Mouse (Mus musculus) liver, embryonic 13.5 days (tissue): Measurements from ENCODE around the gene Gpr155. TPM values are rescaled to one million over a fixed set of nuclear protein-coding genes. Genes with fewer than 3 reads are reported as not detected.

Experiments
- ATAC-seq: fragments of 200-750 bp; cut with Nextera tagmentation; 2 replicates; pipeline ENCODE4 v1.8.0; 2017; ENCODE audit warnings: low read depth, mild to moderate bottlenecking, moderate number of reproducible peaks, moderate library complexity
- DNase-seq: peaks from one replicate; pipeline ENCODE4 v3.0.0; 2022
- H3K27ac ChIP-seq: fragments of 300-500 bp; sonication (generic); 2 replicates; pipeline ENCODE4 v1.5.1; 2015; ENCODE audit warnings: moderate library complexity, mild to moderate bottlenecking, inconsistent platforms
- H3K27me3 ChIP-seq: fragments of 300-500 bp; sonication (generic); 2 replicates; pipeline ENCODE4 v1.6.1; 2015; ENCODE audit warnings: mild to moderate bottlenecking, inconsistent platforms
- H3K36me3 ChIP-seq: fragments of 300-500 bp; sonication (generic); 2 replicates; pipeline ENCODE4 v1.6.1; 2015; ENCODE audit warnings: mild to moderate bottlenecking, inconsistent platforms
- H3K4me1 ChIP-seq: fragments of 300-500 bp; sonication (generic); replicated peaks from 2 replicates; pipeline ENCODE4 v1.6.1; 2015; ENCODE audit warnings: inconsistent platforms
- H3K4me2 ChIP-seq: fragments of 300-500 bp; sonication (generic); 2 replicates; pipeline ENCODE4 v1.6.1; 2015; ENCODE audit warnings: inconsistent platforms, mild to moderate bottlenecking, moderate library complexity
- H3K4me3 ChIP-seq: fragments of 300-500 bp; sonication (generic); replicated peaks from 2 replicates; pipeline ENCODE4 v1.5.1; 2015; ENCODE audit warnings: mild to moderate bottlenecking, inconsistent platforms
- H3K9ac ChIP-seq: fragments of 300-500 bp; sonication (generic); 2 replicates; pipeline ENCODE4 v1.6.1; 2015; ENCODE audit warnings: mild to moderate bottlenecking, inconsistent platforms
- H3K9me3 ChIP-seq: fragments of 300-500 bp; sonication (generic); replicated peaks from 2 replicates; pipeline ENCODE4 v1.6.1; 2016; ENCODE audit warnings: inconsistent platforms
- WGBS: fragments of 180-500 bp; shearing (Covaris S2); methylation state at CpG from one replicate; pipeline ENCODE4 v1.1.7; 2015; ENCODE audit not compliant: insufficient replicate concordance; 5-methylcytosine and 5-hydroxymethylcytosine counted together
- polyA plus RNA-seq: library from polyadenylated mRNA; unstranded; fragments of >200 nt; fragmentation: Nextera tagmentation; extraction: Ambion mirVana; gene quantifications from 2 replicates; pipeline ENCODE4 v1.2.1, GENCODE M21; 2015

The Gpr155 gene
- polyA plus RNA-seq, 1 experiment from 2014 or later, result 8.3 TPM

GRCm38 (mm10) chr2:73385641-73386355, 574 bp downstream of the Gpr155 start:
- ATAC-seq (peak; percentile 22), DNase-seq (peak; percentile 52)
- Histone ChIP-seq H3K4me2 (peak overlapping the region; percentile 99), H3K4me1 (peaks cover 28% of the 10 kb centered on the region), H3K27ac (peak overlapping the region; percentile 88), H3K36me3 (peaks cover 15% of the 10 kb centered on the region), H3K9ac (peak overlapping the region; percentile 82), H3K27me3 (0 out of 2 replicates have a peak, but pooled peaks cover 2% of the 10 kb centered on the region), H3K9me3 (no peaks in the 10 kb centered on the region), H3K4me3 (peak overlapping the region; percentile 79)
- 2% methylated on average over 29 of the region's 29 CpGs for WGBS

GRCm38 (mm10) chr2:73385172-73385571, 1.2 kb downstream of the Gpr155 start:
- Histone ChIP-seq H3K27me3 (no peaks in the 10 kb centered on the region), H3K4me2 (peak overlapping the region; percentile 99), H3K4me3 (peak overlapping the region; percentile 79), H3K36me3 (peaks cover 20% of the 10 kb centered on the region), H3K9ac (peak overlapping the region; percentile 82), H3K9me3 (no peaks in the 10 kb centered on the region), H3K4me1 (peaks cover 28% of the 10 kb centered on the region), H3K27ac (peak overlapping the region; percentile 88)
- DNase-seq, result no peak
- 58% methylated on average over 4 of the region's 4 CpGs for WGBS
- no peak for ATAC-seq

GRCm38 (mm10) chr2:73380298-73380975, 5.9 kb downstream of the Gpr155 start:
- no peak for ATAC-seq

GRCm38 (mm10) chr2:73379656-73380055, 6.7 kb downstream of the Gpr155 start:
- peaks cover 20% of the 10 kb centered on the region for H3K36me3 ChIP-seq
- H3K27ac ChIP-seq, result no peak overlapping the region
- H3K27me3 ChIP-seq, result peaks cover 3% of the 10 kb centered on the region; the same call in 1 of the 2 replicates
- peaks cover 10% of the 10 kb centered on the region for H3K4me1 ChIP-seq
- H3K9ac ChIP-seq, result no peak overlapping the region
- 80% methylated on average over 5 of the region's 5 CpGs for WGBS
- H3K4me2 ChIP-seq, result no peak overlapping the region
- no peak for ATAC-seq
- no peak overlapping the region for H3K4me3 ChIP-seq
- no peaks in the 10 kb centered on the region for H3K9me3 ChIP-seq
- DNase-seq, result no peak

More at GRCm38 (mm10) chr2:73380298-73380975, 5.9 kb downstream of the Gpr155 start:
- H3K36me3 ChIP-seq, result peaks cover 20% of the 10 kb centered on the region
- H3K4me2 ChIP-seq, result no peak overlapping the region
- H3K9ac ChIP-seq, result no peak overlapping the region
- DNase-seq, result no peak
- H3K27ac ChIP-seq, result no peak overlapping the region
- peaks cover 3% of the 10 kb centered on the region; the same call in 1 of the 2 replicates for H3K27me3 ChIP-seq
- H3K4me1 ChIP-seq, result peaks cover 17% of the 10 kb centered on the region
- H3K4me3 ChIP-seq, result no peak overlapping the region
- WGBS, result 65% methylated on average over 9 of the region's 9 CpGs
- no peaks in the 10 kb centered on the region for H3K9me3 ChIP-seq

- peaks cover 20% of the 10 kb centered on the region for H3K36me3 ChIP-seq
- 82% methylated on average over 5 of the region's 5 CpGs for whole genome bisulfite sequencing
- no peak overlapping the region for H3K9ac ChIP-seq
- ATAC-seq (no peak), DNase-seq (no peak)
- no peak overlapping the region for H3K27ac ChIP-seq
- no peaks in the 10 kb centered on the region for H3K9me3 ChIP-seq
- H3K4me3 ChIP-seq, result no peak overlapping the region
- H3K4me2 ChIP-seq, result no peak overlapping the region
- no peaks in the 10 kb centered on the region; the same call in 1 of the 2 replicates for H3K4me1 ChIP-seq
- peaks cover 3% of the 10 kb centered on the region; the same call in 1 of the 2 replicates for H3K27me3 ChIP-seq
Observed at GRCm38 (mm10) chr2:73378326-73378725, 8.0 kb downstream of the Gpr155 start.

GRCm38 (mm10) chr2:73371530-73372335, 14.6 kb downstream of the Gpr155 start:
- ATAC-seq, result no peak
- WGBS, result 72% methylated on average over 9 of the region's 9 CpGs
- no peak for DNase-seq
- H3K4me1 ChIP-seq, result peaks cover 5% of the 10 kb centered on the region; the same call in 1 of the 2 replicates
- H3K4me2 ChIP-seq, result no peak overlapping the region
- H3K4me3 ChIP-seq, result no peak overlapping the region
- H3K36me3 ChIP-seq, result peaks cover 5% of the 10 kb centered on the region
- no peak overlapping the region for H3K27ac ChIP-seq
- no peaks in the 10 kb centered on the region for H3K27me3 ChIP-seq
- H3K9ac ChIP-seq, result no peak overlapping the region
- H3K9me3 ChIP-seq, result no peaks in the 10 kb centered on the region

- DNase-seq (no peak), ATAC-seq (no peak)
- Histone ChIP-seq H3K9ac (no peak overlapping the region), H3K36me3 (peaks cover 10% of the 10 kb centered on the region), H3K4me3 (no peak overlapping the region), H3K27me3 (no peaks in the 10 kb centered on the region), H3K4me1 (peaks cover 25% of the 10 kb centered on the region), H3K4me2 (no peak overlapping the region), H3K9me3 (no peaks in the 10 kb centered on the region), H3K27ac (no peak overlapping the region; the same call in 1 of the 2 replicates)
- 73% methylated on average over 5 of the region's 5 CpGs for WGBS
Observed at GRCm38 (mm10) chr2:73363448-73363847, 22.9 kb downstream of the Gpr155 start.

- Histone ChIP-seq H3K27me3 (no peaks in the 10 kb centered on the region), H3K4me3 (no peak overlapping the region), H3K9me3 (no peaks in the 10 kb centered on the region), H3K4me1 (peaks cover 28% of the 10 kb centered on the region), H3K9ac (peak overlapping the region; percentile 49; the same call in 1 of the 2 replicates), H3K27ac (peak overlapping the region; percentile 95), H3K36me3 (peaks cover 13% of the 10 kb centered on the region), H3K4me2 (peak overlapping the region; percentile 30; the same call in 1 of the 2 replicates)
- ATAC-seq (peak; percentile 26), DNase-seq (no peak)
- WGBS, result 65% methylated on average over 2 of the region's 2 CpGs
Observed at GRCm38 (mm10) chr2:73360536-73360935, 25.8 kb downstream of the Gpr155 start.

- Histone ChIP-seq H3K9ac (peak overlapping the region; percentile 69), H3K4me1 (peaks cover 28% of the 10 kb centered on the region), H3K9me3 (no peaks in the 10 kb centered on the region), H3K27ac (peak overlapping the region; percentile 95), H3K4me2 (peak overlapping the region; percentile 61), H3K36me3 (peaks cover 13% of the 10 kb centered on the region), H3K27me3 (no peaks in the 10 kb centered on the region), H3K4me3 (0 out of 2 replicates have a peak overlapping the region, but pooled peaks have one; percentile 22)
- ATAC-seq (peak; percentile 100), DNase-seq (peak; percentile 76)
- 34% methylated on average over 5 of the region's 5 CpGs for WGBS
Observed at GRCm38 (mm10) chr2:73359941-73360340, 26.4 kb downstream of the Gpr155 start.

- Histone ChIP-seq H3K27ac (no peak overlapping the region; the same call in 1 of the 2 replicates), H3K4me2 (no peak overlapping the region), H3K4me1 (peaks cover 28% of the 10 kb centered on the region), H3K9me3 (no peaks in the 10 kb centered on the region), H3K9ac (no peak overlapping the region), H3K27me3 (no peaks in the 10 kb centered on the region), H3K4me3 (no peak overlapping the region), H3K36me3 (peaks cover 21% of the 10 kb centered on the region)
- no peak for DNase-seq
- WGBS, result 88% methylated on average over 18 of the region's 18 CpGs
- ATAC-seq, result no peak
Observed at GRCm38 (mm10) chr2:73357004-73357403, 29.4 kb downstream of the Gpr155 start.

GRCm38 (mm10) chr2:73351927-73352374, 34.4 kb downstream of the Gpr155 start:
- ATAC-seq, result peak; percentile 15; the same call in 1 of the 2 replicates
- DNase-seq, result no peak
- no peak overlapping the region for H3K4me3 ChIP-seq
- H3K27me3 ChIP-seq, result no peaks in the 10 kb centered on the region
- no peaks in the 10 kb centered on the region for H3K9me3 ChIP-seq
- H3K27ac ChIP-seq, result peak overlapping the region; percentile 8
- no peak overlapping the region for H3K9ac ChIP-seq
- H3K4me2 ChIP-seq, result no peak overlapping the region
- peaks cover 19% of the 10 kb centered on the region for H3K36me3 ChIP-seq
- WGBS, result 69% methylated on average over 7 of the region's 7 CpGs
- peaks cover 9% of the 10 kb centered on the region for H3K4me1 ChIP-seq
